In the genomic region with DNA sequence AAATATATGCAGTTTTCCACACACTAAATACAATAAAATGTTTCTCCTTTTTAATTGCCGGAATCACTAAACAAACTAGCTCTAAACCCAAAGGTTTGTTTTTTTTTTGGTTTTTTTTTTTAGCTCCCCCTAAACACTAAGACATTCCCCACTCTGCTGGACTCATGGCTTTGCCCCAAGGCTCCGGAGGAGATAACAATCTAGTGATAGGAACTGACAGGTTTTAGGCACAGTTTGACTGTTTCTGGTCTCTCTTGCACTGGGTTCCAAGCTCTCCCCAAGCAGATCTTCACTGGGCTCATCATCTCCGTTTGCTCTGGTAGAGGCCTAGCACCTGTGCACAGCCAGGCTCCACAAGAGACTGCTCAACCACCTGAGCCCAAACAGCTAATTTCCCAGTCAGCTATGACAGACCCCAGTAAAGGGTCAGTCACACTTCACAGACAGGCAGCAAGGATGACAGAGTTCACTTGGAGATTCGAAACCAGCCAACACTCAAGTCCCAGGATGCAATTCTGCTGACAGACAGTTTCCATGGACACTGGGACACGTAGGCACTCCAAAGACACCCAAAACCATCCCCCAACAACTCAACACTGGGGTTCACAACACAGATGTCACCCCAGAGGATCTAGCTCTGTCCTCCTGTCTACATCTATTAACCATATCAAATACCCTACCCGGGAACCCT, we compare ENCODE assay signal across 8 mouse cellular contexts. TPM values are rescaled to one million over a fixed set of nuclear protein-coding genes. Genes with fewer than 3 reads are reported as not detected.
DNase-seq lines count a peak whose midpoint lies in the region; ATAC-seq and TF ChIP-seq lines count a peak whose summit lies in the region.

No protein-coding gene starts in this region.

- TF ChIP-seq RAD21 in CH12.LX (IDR thresholded peaks at IDR 0.05; ENCODE audit: low read depth, low read length) = no peak

- 0 out of 2 replicates have a peak overlapping the region, but pooled peaks have one; percentile 26 for H3K27ac ChIP-seq in heart, embryonic 12.5 days (ENCODE audit: poor library complexity, severe bottlenecking)
- no peak overlapping the region for H3K27ac ChIP-seq in CH12.LX (ENCODE audit: insufficient read depth, low read depth)
- H3K27ac ChIP-seq in forebrain, embryonic 13.5 days = no peak overlapping the region
- H3K27ac ChIP-seq in liver, embryonic 15.5 days (replicated peaks) = peak overlapping the region; percentile 86

- no peak for TF ChIP-seq CTCF in CH12.LX (conservative IDR thresholded peaks at IDR 0.05 in 1 of 2, IDR thresholded peaks at IDR 0.05 in 1 of 2; ENCODE audit: low read depth in 2 of 2, low read length in 2 of 2)

- peaks cover 31% of the 10 kb centered on the region for H3K4me1 ChIP-seq in heart, embryonic 12.5 days (replicated peaks)
- peaks cover 7 to 35% of the 10 kb centered on the region in 2 experiments for H3K4me1 ChIP-seq in CH12.LX (ENCODE audit: control insufficient read depth in 1 of 2, insufficient read depth in 2 of 2)
- H3K4me1 ChIP-seq in forebrain, embryonic 13.5 days = peaks cover 16% of the 10 kb centered on the region
- peaks cover 49% of the 10 kb centered on the region for H3K4me1 ChIP-seq in liver, embryonic 15.5 days (replicated peaks)

- H3K9ac ChIP-seq in heart, embryonic 12.5 days = peak overlapping the region; percentile 79
- H3K9ac ChIP-seq in CH12.LX (ENCODE audit: insufficient read depth, low read depth) = peak overlapping the region; percentile 84
- H3K9ac ChIP-seq in forebrain, embryonic 13.5 days = peak overlapping the region; percentile 87
- peak overlapping the region; percentile 81 for H3K9ac ChIP-seq in liver, embryonic 15.5 days

- TF ChIP-seq POLR2A in CH12.LX (IDR thresholded peaks at IDR 0.05; ENCODE audit: low read depth, low read length) = no peak

- TF ChIP-seq EP300 in CH12.LX (IDR thresholded peaks at IDR 0.05; ENCODE audit: low read length) = 0 out of 2 replicates have a peak, but pooled peaks have one; percentile 8

- dilution Hi-C loops in CH12.LX (cut with MboI; ENCODE audit: extremely low pct_ligation_motif_present, extremely low pct_unique_long_range_greater_than_20kb, low sequenced_read_pairs) = no loop called here

- no peak for ATAC-seq in heart, embryonic 12.5 days (ENCODE audit: insufficient number of reproducible peaks, low FRiP score)
- ATAC-seq in forebrain, embryonic 13.5 days = no peak
- no peak for ATAC-seq in liver, embryonic 15.5 days (ENCODE audit: insufficient read depth)
- no peak for ATAC-seq in erythroid progenitor cell, adult 5-6 weeks (replicated peaks; ENCODE audit: low FRiP score, poor library complexity, severe bottlenecking)
- no peak for ATAC-seq in activated CD4-positive, CD25-positive, alpha-beta regulatory T cell, adult 4 months

- peak overlapping the region; percentile 95 for H3K4me2 ChIP-seq in heart, embryonic 12.5 days
- peak overlapping the region; percentile 88 for H3K4me2 ChIP-seq in CH12.LX (ENCODE audit: insufficient read depth, low read depth, poor library complexity, severe bottlenecking)
- H3K4me2 ChIP-seq in forebrain, embryonic 13.5 days = peak overlapping the region; percentile 82
- H3K4me2 ChIP-seq in liver, embryonic 15.5 days = peak overlapping the region; percentile 91

- H3K79me2 ChIP-seq in CH12.LX (replicated peaks; ENCODE audit: control insufficient read depth, extremely low read depth, insufficient read depth, poor library complexity, severe bottlenecking) = peaks cover 48% of the 10 kb centered on the region

- H3K4me3 ChIP-seq in heart, embryonic 12.5 days = peak overlapping the region; percentile 76
- peak overlapping the region; percentile 72 to 99 (median 90) for H3K4me3 ChIP-seq in CH12.LX (replicated peaks in 1 of 3; ENCODE audit: low read depth in 2 of 3, low read length in 2 of 3, poor library complexity in 1 of 3)
- peak overlapping the region; percentile 87 for H3K4me3 ChIP-seq in forebrain, embryonic 13.5 days
- H3K4me3 ChIP-seq in liver, embryonic 15.5 days (replicated peaks) = peak overlapping the region; percentile 88

- H3K9me3 ChIP-seq in heart, embryonic 12.5 days (replicated peaks) = no peaks in the 10 kb centered on the region
- H3K9me3 ChIP-seq in CH12.LX (replicated peaks; ENCODE audit: low read length) = no peaks in the 10 kb centered on the region
- H3K9me3 ChIP-seq in forebrain, embryonic 13.5 days (replicated peaks) = no peaks in the 10 kb centered on the region
- no peaks in the 10 kb centered on the region for H3K9me3 ChIP-seq in liver, embryonic 15.5 days (replicated peaks)

- DNase-seq in heart, adult 18-20 months = no peak
- DNase-seq in CH12.LX (ENCODE audit: extremely low read depth) = peak; percentile 53
- DNase-seq in thymus, postnatal 4 days = no peak

- WGBS in heart, embryonic 12.5 days = 28% methylated on average over 6 of the region's 6 CpGs
- 50% methylated on average over 6 of the region's 6 CpGs for WGBS in forebrain, embryonic 13.5 days
- WGBS in liver, embryonic 15.5 days (ENCODE audit: insufficient replicate concordance) = 22% methylated on average over 6 of the region's 6 CpGs

- H3K36me3 ChIP-seq in heart, embryonic 12.5 days = peaks cover 6% of the 10 kb centered on the region; the same call in 1 of the 2 replicates
- peaks cover 13 to 39% of the 10 kb centered on the region in 2 experiments for H3K36me3 ChIP-seq in CH12.LX (replicated peaks in 1 of 2; ENCODE audit: control insufficient read depth in 1 of 2, insufficient read depth in 1 of 2, low read length in 1 of 2)
- peaks cover 9% of the 10 kb centered on the region; the same call in 1 of the 2 replicates for H3K36me3 ChIP-seq in forebrain, embryonic 13.5 days (ENCODE audit: poor library complexity, severe bottlenecking)
- H3K36me3 ChIP-seq in liver, embryonic 15.5 days (replicated peaks) = peaks cover 16% of the 10 kb centered on the region

- in situ Hi-C loops in CH12.LX (cut with MboI; ENCODE audit: low pct_ligation_motif_present, low pct_unique_long_range_greater_than_20kb, low sequenced_read_pairs) = no loop called here

- no peaks in the 10 kb centered on the region for H3K27me3 ChIP-seq in heart, embryonic 12.5 days (replicated peaks)
- no peaks in the 10 kb centered on the region for H3K27me3 ChIP-seq in CH12.LX (replicated peaks)
- no peaks in the 10 kb centered on the region for H3K27me3 ChIP-seq in forebrain, embryonic 13.5 days
- H3K27me3 ChIP-seq in liver, embryonic 15.5 days = no peaks in the 10 kb centered on the region

TF ChIP-seq in CH12.LX, 34 proteins besides CTCF, POLR2A, EP300 and RAD21:
- no peak for TF ChIP-seq HCFC1 (IDR thresholded peaks at IDR 0.05; ENCODE audit: low read depth, low read length)
- peak; percentile 41; the same call in 1 of the 2 replicates for TF ChIP-seq MAFK (IDR thresholded peaks at IDR 0.05; ENCODE audit: insufficient replicate concordance, low read length)
- TF ChIP-seq ZNF384 (IDR thresholded peaks at IDR 0.05; ENCODE audit: low read depth, low read length) = no peak

RNA-seq across cellular contexts. Expression of gene Slc38a10, which starts 1.5 kb away (rescaled TPM):
- polyA plus RNA-seq in heart, embryonic 12.5 days (2016; fragmentation: Nextera tagmentation; extraction: Ambion mirVana) = 114 and 117 TPM in 2 replicates
- 10 to 100 TPM; 89.2 to 93.9 TPM for total RNA-seq in heart, adult 18-20 months (2021)
- total RNA-seq in CH12.LX (2012; rRNA removed) (86.2 and 97.6 TPM in 2 replicates), CH12.LX (2014; rRNA removed) (42.8 and 47.1 TPM in 2 replicates)
- polyA plus RNA-seq in CH12.LX (2012; ENCODE audit: insufficient read length, low read depth) = 75.6 and 83.7 TPM in 2 replicates
- polyA plus RNA-seq in forebrain, embryonic 13.5 days (2015; fragmentation: Nextera tagmentation; extraction: Ambion mirVana) = 76.8 and 92.2 TPM in 2 replicates
- polyA plus RNA-seq in liver, embryonic 15.5 days (2015; fragmentation: Nextera tagmentation; extraction: Ambion mirVana) = 34.0 and 38.8 TPM in 2 replicates
- total RNA-seq in erythroid progenitor cell, adult 5-6 weeks (2015; ENCODE audit: low replicate concordance) = 14.8 and 17.2 TPM in 2 replicates
- 17.1 and 46.0 TPM in 2 replicates for total RNA-seq in erythroid progenitor cell, adult 5-6 weeks (2017; ENCODE audit: low replicate concordance)
- polyA plus RNA-seq in activated CD4-positive, CD25-positive, alpha-beta regulatory T cell, adult 4 months (2017; shearing (Covaris generic)) = 10 to 100 TPM; 30.8 to 54.7 TPM

RNA-seq across cellular contexts. Expression of gene Ndufaf8, which starts 50.9 kb away (rescaled TPM):
- polyA plus RNA-seq in heart, embryonic 12.5 days (2016; fragmentation: Nextera tagmentation; extraction: Ambion mirVana) = 73.9 and 79.2 TPM in 2 replicates
- 10 to 100 TPM; 85.2 to 94.9 TPM for total RNA-seq in heart, adult 18-20 months (2021)
- 88.0 and 103 TPM in 2 replicates for total RNA-seq in CH12.LX (2012; rRNA removed)
- 38.6 and 46.3 TPM in 2 replicates for total RNA-seq in CH12.LX (2014; rRNA removed)
- polyA plus RNA-seq in CH12.LX (2012; ENCODE audit: insufficient read length, low read depth) = 50.2 and 59.5 TPM in 2 replicates
- 59.2 and 60.5 TPM in 2 replicates for polyA plus RNA-seq in forebrain, embryonic 13.5 days (2015; fragmentation: Nextera tagmentation; extraction: Ambion mirVana)
- 38.9 and 42.8 TPM in 2 replicates for polyA plus RNA-seq in liver, embryonic 15.5 days (2015; fragmentation: Nextera tagmentation; extraction: Ambion mirVana)
- total RNA-seq in erythroid progenitor cell, adult 5-6 weeks (2015; ENCODE audit: low replicate concordance) = 12.6 TPM in 1 of 2 replicates, not detected in the other
- 3.1 TPM in 1 of 2 replicates, not detected in the other for total RNA-seq in erythroid progenitor cell, adult 5-6 weeks (2017; ENCODE audit: low replicate concordance)
- 10 to 100 TPM; 85.8 to 94.6 TPM for polyA plus RNA-seq in activated CD4-positive, CD25-positive, alpha-beta regulatory T cell, adult 4 months (2017; shearing (Covaris generic))

RNA-seq across cellular contexts. Expression of gene Tepsin, which starts 51.1 kb away (rescaled TPM):
- 15.5 and 16.8 TPM in 2 replicates for polyA plus RNA-seq in heart, embryonic 12.5 days (2016; fragmentation: Nextera tagmentation; extraction: Ambion mirVana)
- total RNA-seq in heart, adult 18-20 months (2021) = 1 to 10 TPM; 5.9 to 8.2 TPM
- total RNA-seq in CH12.LX (2012; rRNA removed) (22.1 and 22.3 TPM in 2 replicates), CH12.LX (2014; rRNA removed) (13.7 and 14.5 TPM in 2 replicates)
- 13.0 and 14.2 TPM in 2 replicates for polyA plus RNA-seq in CH12.LX (2012; ENCODE audit: insufficient read length, low read depth)
- polyA plus RNA-seq in forebrain, embryonic 13.5 days (2015; fragmentation: Nextera tagmentation; extraction: Ambion mirVana) = 18.0 and 19.0 TPM in 2 replicates
- polyA plus RNA-seq in liver, embryonic 15.5 days (2015; fragmentation: Nextera tagmentation; extraction: Ambion mirVana) = 6.0 and 7.6 TPM in 2 replicates
- total RNA-seq in erythroid progenitor cell, adult 5-6 weeks (2015; ENCODE audit: low replicate concordance) = 4.3 and 27.2 TPM in 2 replicates
- total RNA-seq in erythroid progenitor cell, adult 5-6 weeks (2017; ENCODE audit: low replicate concordance) = 11.0 and 25.7 TPM in 2 replicates
- polyA plus RNA-seq in activated CD4-positive, CD25-positive, alpha-beta regulatory T cell, adult 4 months (2017; shearing (Covaris generic)) = 10 to 100 TPM in 1 of 2 experiments, 1 to 10 TPM in 1; 7.3 to 10.4 TPM

Comparison
In these comparisons a context has a peak if more than half of its experiments do, and no peak if none do; other contexts are left out.
1. H3K27ac ChIP-seq: peak in heart, embryonic 12.5 days (single experiment) and liver, embryonic 15.5 days (single experiment); none in CH12.LX (single experiment) and forebrain, embryonic 13.5 days (single experiment).
2. Peak in every context shown above with its lines, with median percentiles within 50 percentile points of each other: H3K4me2 ChIP-seq, H3K4me3 ChIP-seq and H3K9ac ChIP-seq.